Mouse (Mus musculus) lung, postnatal 14 days (tissue): ENCODE results near the gene Alg12.

Source experiments
- DNase-seq: peaks from one replicate; pipeline ENCODE4 v3.0.0; 2021

The Alg12 gene

DNA sequence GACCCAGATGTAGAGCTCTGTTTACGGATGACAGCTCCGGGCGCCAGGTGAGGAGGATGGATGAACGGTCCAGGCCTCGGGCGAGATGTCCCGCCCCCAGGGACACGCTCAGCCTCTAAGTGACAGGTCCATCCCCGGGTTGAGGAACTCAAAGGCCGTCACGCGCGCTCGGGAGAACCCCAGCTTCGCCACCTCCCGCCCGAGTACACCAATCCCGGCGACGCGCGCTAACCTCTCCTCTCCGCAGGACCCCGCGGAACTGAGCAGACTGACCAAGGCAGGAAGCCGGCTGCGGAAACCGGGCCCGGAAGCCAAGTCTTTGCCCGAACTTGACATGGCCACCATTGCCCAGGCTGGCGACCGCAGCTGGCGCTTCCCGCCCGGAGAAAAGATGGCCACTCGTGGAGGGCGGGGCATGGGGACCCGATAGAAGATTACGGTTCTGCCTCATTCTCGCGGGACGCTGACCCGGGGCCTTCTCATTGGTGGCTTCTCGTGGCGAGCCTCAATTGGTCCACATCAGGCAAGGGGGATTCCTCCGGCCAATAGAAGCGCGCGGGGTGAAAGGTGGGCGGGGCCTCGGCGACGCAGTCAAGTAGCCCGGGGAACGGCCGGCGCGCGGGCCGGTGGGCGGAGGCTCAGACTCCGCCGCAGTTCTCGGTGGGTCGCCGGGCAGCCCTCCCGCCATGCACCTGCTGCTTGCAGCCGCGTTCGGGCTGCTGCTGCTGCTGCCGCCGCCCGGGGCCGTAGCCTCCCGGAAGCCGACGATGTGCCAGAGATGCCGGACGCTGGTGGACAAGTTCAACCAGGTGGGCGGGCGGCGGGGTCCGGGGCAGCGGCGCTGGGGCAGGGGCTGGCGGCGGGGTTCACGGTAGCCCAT lies at the start of gene Alg12, which contains the start of gene Creld2:
Gene Alg12 (minus strand): TSS at position 293 of the 880 bp plus-strand sequence.
Gene Creld2 (plus strand): TSS at position 621 of the 880 bp plus-strand sequence.
- DNase-seq = peak; percentile 99

DNA sequence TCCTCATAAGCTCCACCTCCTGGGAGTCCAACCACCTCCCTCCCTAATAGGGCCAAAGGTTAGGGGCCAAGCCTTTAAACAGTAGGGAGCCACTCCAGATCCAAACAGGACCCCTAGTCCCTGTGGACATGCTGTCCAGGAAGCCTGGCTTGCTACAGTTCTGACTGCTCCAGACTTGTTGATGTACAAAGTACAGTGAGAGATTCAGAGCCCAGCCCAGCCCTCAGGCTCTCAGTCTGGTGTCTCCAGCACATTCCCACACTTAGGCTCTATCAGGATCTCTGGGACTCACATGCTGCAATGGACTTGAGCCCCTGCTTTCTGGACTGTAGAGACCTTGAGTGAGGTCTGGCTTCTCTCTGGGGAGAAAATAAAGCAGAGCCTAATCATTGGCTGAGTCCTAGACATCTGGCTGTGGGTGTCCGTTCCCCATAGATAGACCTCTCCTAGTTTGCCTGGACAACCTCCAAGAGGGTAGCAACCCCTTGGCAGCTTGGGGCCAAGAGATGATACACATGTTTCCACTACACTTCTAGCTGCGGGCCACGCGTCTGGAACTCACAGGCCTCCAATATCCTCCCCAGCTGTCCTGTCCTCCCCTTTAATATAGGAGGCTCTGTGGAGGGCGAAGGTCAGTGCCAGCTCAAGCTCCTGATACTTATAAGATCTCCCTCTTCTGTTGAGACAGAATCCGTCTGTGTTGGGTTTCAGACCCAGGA lies 49.1 kb upstream of the Alg12 start:
- peak; percentile 60 for DNase-seq

- peak; percentile 76 for DNase-seq
Measured at GRCm38 (mm10) chr15:88867368-88868023, 48.4 kb upstream of the Alg12 start.

DNA sequence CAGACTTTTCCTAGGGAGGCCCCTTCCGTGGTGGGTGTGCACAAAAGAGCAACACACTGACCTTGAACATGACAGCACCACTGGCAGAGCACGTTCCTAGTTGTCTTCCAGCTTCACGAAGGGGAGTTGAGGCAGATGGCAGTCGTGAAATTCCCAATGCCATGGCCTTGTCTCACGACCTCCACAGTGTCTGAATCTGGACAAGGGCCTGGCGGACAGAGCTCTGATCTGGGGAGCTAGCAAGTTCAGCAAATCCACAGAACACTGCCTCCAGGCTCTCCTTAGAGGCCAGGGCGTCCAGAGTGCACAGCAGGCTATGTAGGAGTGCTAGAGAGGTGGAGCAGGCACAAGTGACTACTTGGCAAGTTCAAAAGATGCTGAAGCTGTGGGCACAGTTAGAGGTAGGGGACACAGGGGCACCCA lies 47.8 kb upstream of the Alg12 start:
- no peak for DNase-seq

GRCm38 (mm10) chr15:88865888-88866695 lies 47.0 kb upstream of the Alg12 start:
- DNase-seq = no peak

DNA sequence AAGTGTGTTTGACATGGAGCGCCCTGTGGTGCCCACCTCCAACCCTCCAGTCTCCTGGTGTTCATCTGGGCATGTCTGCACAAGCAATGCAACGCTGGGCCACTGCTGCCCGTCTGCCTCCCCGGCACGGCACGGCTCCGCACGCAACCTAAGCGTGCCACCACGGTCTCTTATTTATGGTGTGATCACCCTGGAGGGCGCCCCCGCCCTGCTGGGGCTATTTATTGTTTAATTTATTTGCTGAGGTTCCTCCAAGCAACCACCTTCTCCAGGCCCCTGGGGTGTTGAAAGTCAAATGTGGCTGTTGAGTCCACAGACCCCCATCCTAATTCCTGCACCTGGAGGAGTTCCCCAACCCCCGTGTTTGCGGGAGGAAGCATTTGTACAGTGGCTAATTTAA lies 45.9 kb upstream of the Alg12 start:
- no peak for DNase-seq

- DNase-seq = no peak
Measured at GRCm38 (mm10) chr15:88864270-88865030, 45.3 kb upstream of the Alg12 start.

DNA sequence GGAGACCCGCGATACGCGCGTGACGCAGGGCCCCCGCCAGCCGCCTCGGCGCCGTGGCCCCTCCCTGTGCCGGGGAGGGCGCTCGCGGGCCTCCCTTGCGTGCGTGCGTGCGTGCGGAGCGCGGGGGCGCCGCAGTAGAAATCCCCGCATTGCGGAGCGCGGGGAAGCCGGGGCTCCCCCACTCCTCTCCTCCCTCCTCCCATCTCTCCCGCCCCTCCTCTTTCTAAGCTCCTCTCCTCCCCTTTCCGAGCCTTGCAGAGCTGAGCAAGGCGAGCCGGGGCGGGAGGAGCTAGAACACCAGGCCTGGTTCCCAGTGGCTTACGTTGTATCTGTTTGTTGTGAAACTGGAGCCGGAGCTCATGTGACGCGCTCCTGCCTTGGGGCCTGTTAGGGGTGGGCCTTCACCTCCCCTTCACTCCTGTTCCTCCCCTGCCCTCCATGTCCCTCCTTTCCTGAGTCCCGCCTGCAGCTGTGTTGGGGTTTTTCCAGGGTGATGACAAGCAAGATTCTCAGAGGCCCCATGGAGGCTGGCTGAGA lies 44.6 kb upstream of the Alg12 start:
- DNase-seq = peak; percentile 89

- peak; percentile 64 for DNase-seq
Measured at GRCm38 (mm10) chr15:88862881-88863694, 44.0 kb upstream of the Alg12 start.

DNA sequence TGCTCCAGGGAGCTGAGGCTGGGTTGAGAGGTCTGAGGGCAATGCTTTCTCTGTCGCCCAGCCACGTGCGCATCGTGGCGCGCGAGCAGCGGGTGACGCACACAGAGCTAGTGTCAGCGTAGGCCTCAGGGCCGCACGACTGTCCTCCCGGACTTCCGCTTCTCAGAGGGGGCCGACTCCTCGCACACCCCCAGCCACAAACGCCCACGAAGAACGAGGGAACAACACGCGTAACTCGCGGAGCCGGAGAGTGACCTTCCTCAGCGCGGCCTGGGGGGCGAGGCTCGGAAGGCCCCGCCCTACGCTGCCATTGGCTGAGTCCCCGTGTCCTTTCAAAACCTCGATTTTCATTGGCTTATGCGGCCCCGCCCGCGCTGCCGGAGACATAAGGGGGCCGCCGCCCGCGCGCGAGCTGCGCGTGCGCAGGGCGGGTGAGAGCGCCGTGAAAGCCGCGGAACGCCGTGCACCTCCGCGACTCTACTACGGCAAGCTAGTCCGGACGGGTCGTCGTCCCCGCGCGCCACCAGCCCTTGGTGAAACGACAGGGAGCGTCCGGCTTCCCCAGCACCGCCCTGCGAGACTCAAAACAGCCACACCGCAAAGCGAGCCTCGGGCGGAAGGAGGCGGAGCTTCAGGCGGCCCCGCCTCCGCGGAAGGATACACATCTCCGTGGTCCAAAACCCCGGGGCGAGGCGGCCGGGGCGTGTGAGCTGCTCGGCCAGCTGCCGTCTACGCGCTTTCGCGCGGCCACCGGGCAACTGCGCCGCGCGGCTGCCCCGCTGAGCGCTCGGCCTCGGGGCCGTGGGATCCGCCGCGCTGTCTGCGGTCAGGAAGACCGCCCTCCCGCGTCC lies 42.9 kb upstream of the Alg12 start, which contains the start of gene Pim3:
Gene Pim3 (plus strand): TSS at position 415 of the 851 bp plus-strand sequence.
- DNase-seq = peak; percentile 96

- DNase-seq = no peak
Measured at GRCm38 (mm10) chr15:88860781-88861180, 41.7 kb upstream of the Alg12 start.

- no peak for DNase-seq
Measured at GRCm38 (mm10) chr15:88859206-88859970, 40.3 kb upstream of the Alg12 start.

DNA sequence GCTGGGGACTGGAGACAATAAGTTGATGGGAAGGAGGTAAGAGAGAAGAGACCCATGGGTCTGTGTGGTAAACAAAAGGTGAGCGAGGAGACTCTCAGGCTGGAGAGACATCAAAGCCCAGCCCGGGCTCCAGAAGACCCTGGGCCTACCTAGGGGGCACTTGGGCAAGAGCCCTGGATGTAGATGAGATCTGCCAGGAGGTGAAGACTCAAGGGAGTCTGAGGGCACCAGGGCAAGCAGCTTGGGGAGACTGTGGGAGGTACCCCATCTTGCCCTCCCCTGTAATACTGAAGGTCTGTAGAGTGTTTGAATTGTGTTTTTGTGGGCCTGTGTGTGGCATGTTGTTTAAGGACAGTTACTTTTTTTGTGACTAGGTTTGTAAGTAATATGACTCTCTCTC lies 39.6 kb upstream of the Alg12 start:
- DNase-seq = no peak

- no peak for DNase-seq
Measured at GRCm38 (mm10) chr15:88858141-88858541, 39.0 kb upstream of the Alg12 start.

DNA sequence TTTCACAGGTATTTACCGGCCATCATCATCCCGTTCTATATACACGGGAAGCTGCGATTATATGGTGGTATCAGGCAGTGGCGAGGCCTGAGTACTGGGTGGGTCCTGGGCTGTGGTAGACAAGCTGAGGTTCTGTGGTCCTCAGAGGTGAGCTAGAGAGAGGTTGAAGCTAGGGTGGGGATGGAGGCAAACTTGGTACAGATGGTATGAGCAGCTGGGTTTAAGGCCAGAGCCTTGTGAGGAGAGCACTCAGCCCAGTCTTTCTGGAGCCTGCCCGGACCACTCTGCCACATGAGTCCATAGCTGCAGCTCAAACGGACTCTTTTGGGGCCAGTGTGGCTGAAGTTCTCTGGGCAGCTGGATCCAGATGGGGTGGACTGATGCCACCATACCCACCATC lies 38.2 kb upstream of the Alg12 start:
- no peak for DNase-seq

DNA sequence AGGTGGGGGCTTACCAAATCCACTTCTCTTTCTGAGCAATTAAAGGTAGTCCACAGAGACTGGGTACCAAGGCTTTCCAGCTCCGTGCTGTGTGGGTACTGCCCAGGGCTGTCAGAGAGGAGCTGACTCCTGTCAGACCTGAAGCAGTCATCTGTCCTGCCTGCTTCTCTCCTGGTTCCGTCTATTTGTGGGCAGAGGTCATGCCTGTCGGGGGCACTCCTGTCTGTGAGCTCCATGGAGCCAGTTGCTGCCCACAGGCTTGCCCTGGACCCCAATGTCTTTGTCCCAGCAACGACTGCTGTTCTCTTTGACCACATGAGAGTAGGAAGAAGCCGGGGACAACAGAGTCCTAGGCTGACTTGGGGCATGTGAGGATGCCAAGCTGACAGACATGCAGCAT lies 37.5 kb upstream of the Alg12 start:
- DNase-seq = no peak

DNA sequence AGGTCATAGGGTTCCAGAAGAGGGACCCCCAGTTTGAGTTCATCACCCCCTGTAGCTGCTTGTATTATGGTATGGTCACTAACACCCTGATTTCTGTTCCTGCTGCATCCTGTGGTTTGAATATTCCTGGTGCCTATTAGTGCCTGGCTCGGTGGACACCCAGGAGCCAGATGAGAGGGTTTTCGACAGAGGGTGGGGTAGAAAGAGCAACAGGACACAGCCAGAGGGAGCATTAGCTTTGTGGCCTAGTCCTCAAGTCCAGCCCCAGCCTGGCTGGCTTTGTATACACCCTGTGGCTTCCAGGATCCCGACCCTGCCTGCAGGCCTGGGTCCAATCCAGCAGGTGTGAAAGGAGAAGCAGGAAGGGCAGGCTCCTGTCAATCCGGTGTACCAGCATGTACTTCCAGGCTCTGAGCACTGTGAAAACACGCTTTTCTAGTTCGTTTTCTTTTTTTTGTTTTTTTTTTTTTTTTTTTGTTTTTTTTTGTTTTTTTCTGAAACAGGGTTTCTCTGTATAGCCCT lies 36.8 kb upstream of the Alg12 start:
- no peak for DNase-seq
